Mouse (Mus musculus) fat pad, adult 2 months (tissue): Measurements from ENCODE around the gene Adgrl3.
A peak's percentile ranks its signal among the peaks of the same experiment; 100 is the strongest.
"Not testable (repeated sequence)": the region's sequence is repeated elsewhere in the genome, so short reads cannot be mapped to it uniquely, and the experiment has no call there.

Experiments used
- DNase-seq: peaks from one replicate; pipeline ENCODE4 v3.0.0-alpha.2; 2011; ENCODE audit warnings: low read depth, low spot score; ENCODE audit errors: extremely low read depth

Gene Adgrl3

GRCm38 (mm10) chr5:81550211-81550610, 530.3 kb downstream of the Adgrl3 start:
- no peak for DNase-seq

GRCm38 (mm10) chr5:81555149-81555548, 535.2 kb downstream of the Adgrl3 start:
- not testable (repeated sequence) for DNase-seq

- DNase-seq, result no peak
Observed at GRCm38 (mm10) chr5:81556008-81556407, 536.1 kb downstream of the Adgrl3 start.

- no peak for DNase-seq
Observed at GRCm38 (mm10) chr5:81558965-81559364, 539.0 kb downstream of the Adgrl3 start.

GRCm38 (mm10) chr5:81564294-81564693, 544.4 kb downstream of the Adgrl3 start:
- no peak for DNase-seq

- DNase-seq, result peak; percentile 37
Observed at GRCm38 (mm10) chr5:81566577-81566976, 546.6 kb downstream of the Adgrl3 start.

GRCm38 (mm10) chr5:81568743-81569142, 548.8 kb downstream of the Adgrl3 start:
- DNase-seq, result no peak

- no peak for DNase-seq
Observed at GRCm38 (mm10) chr5:81582886-81583285, 562.9 kb downstream of the Adgrl3 start.

GRCm38 (mm10) chr5:81583425-81583824, 563.5 kb downstream of the Adgrl3 start:
- no peak for DNase-seq

GRCm38 (mm10) chr5:81584945-81585344, 565.0 kb downstream of the Adgrl3 start:
- no peak for DNase-seq

- DNase-seq, result no peak
Observed at GRCm38 (mm10) chr5:81590005-81590694, 570.2 kb downstream of the Adgrl3 start.

GRCm38 (mm10) chr5:81591481-81591880, 571.5 kb downstream of the Adgrl3 start:
- no peak for DNase-seq

- DNase-seq, result no peak
Observed at GRCm38 (mm10) chr5:81593396-81593995, 573.6 kb downstream of the Adgrl3 start.

- no peak for DNase-seq
Observed at GRCm38 (mm10) chr5:81598041-81598440, 578.1 kb downstream of the Adgrl3 start.

GRCm38 (mm10) chr5:81602889-81603288, 583.0 kb downstream of the Adgrl3 start:
- DNase-seq, result no peak

- DNase-seq, result no peak
Observed at GRCm38 (mm10) chr5:81605646-81606045, 585.7 kb downstream of the Adgrl3 start.

- peak; percentile 40 for DNase-seq
Observed at GRCm38 (mm10) chr5:81610223-81610622, 590.3 kb downstream of the Adgrl3 start.

- no peak for DNase-seq
Observed at GRCm38 (mm10) chr5:81614674-81615073, 594.7 kb downstream of the Adgrl3 start.

- DNase-seq, result no peak
Observed at GRCm38 (mm10) chr5:81621106-81621505, 601.2 kb downstream of the Adgrl3 start.

GRCm38 (mm10) chr5:81621715-81622114, 601.8 kb downstream of the Adgrl3 start:
- no peak for DNase-seq

- DNase-seq, result no peak
Observed at GRCm38 (mm10) chr5:81623846-81624245, 603.9 kb downstream of the Adgrl3 start.

GRCm38 (mm10) chr5:81636169-81636568, 616.2 kb downstream of the Adgrl3 start:
- no peak for DNase-seq

- DNase-seq, result no peak
Observed at GRCm38 (mm10) chr5:81638422-81638821, 618.5 kb downstream of the Adgrl3 start.
